Mouse (Mus musculus) testis, adult 2 months (tissue): Measurements from ENCODE around the gene Rnf114. TPM values are rescaled to one million over a fixed set of nuclear protein-coding genes. Genes with fewer than 3 reads are reported as not detected.

ENCODE experiments used
- H3K27ac ChIP-seq: fragments of 200-500 bp; 2 replicates; pipeline ENCODE4 v1.5.1; 2012; ENCODE audit warnings: low read depth, low read length; ENCODE audit not compliant: control insufficient read depth, insufficient read depth
- H3K27me3 ChIP-seq: fragments of 200-500 bp; 2 replicates; pipeline ENCODE4 v1.6.1; 2012; ENCODE audit warnings: mild to moderate bottlenecking, low read length, moderate library complexity; ENCODE audit not compliant: control insufficient read depth, insufficient read depth
- H3K36me3 ChIP-seq: fragments of 200-500 bp; 2 replicates; pipeline ENCODE4 v1.6.1; 2012; ENCODE audit warnings: mild to moderate bottlenecking, low read length; ENCODE audit not compliant: control insufficient read depth, insufficient read depth
- H3K4me1 ChIP-seq: fragments of 200-500 bp; 2 replicates; pipeline ENCODE4 v1.6.1; 2012; ENCODE audit warnings: low read length; ENCODE audit not compliant: control insufficient read depth, insufficient read depth
- H3K4me3 ChIP-seq: fragments of 200-500 bp; 2 replicates; pipeline ENCODE4 v1.5.1; 2012; ENCODE audit warnings: low read depth, mild to moderate bottlenecking, low read length, moderate library complexity, mixed read lengths; ENCODE audit not compliant: control insufficient read depth
- CTCF ChIP-seq: fragments of 200-500 bp; IDR thresholded peaks from 2 replicates; pipeline ENCODE4 v1.5.1; 2012; ENCODE audit warnings: low read depth, mild to moderate bottlenecking, inconsistent platforms, low read length, moderate library complexity; ENCODE audit not compliant: control insufficient read depth, insufficient read depth, insufficient replicate concordance
- POLR2A ChIP-seq: fragments of 200-500 bp; IDR thresholded peaks from 2 replicates; pipeline ENCODE4 v1.6.1; 2012; ENCODE audit warnings: low read depth, mild to moderate bottlenecking, inconsistent platforms, low read length, moderate library complexity; ENCODE audit not compliant: control insufficient read depth
- polyA plus RNA-seq: library from polyadenylated mRNA; depleted of rRNA; stranded (reverse); fragments of >200 nt; gene quantifications from 2 replicates; pipeline ENCODE4 v1.2.3, GENCODE M21; 2012

Rnf114 gene
- polyA plus RNA-seq, 1 experiment, result 69.1 TPM

- Histone ChIP-seq H3K27ac (no peak overlapping the region), H3K36me3 (no peaks in the 10 kb centered on the region; the same call in 1 of the 2 replicates), H3K4me1 (no peaks in the 10 kb centered on the region), H3K27me3 (no peaks in the 10 kb centered on the region), H3K4me3 (no peak overlapping the region)
- no peak for TF ChIP-seq CTCF
- TF ChIP-seq POLR2A, result no peak
These were observed 27.3 kb downstream of the Rnf114 start for GRCm38 (mm10) chr2:167519606-167520252.

DNA sequence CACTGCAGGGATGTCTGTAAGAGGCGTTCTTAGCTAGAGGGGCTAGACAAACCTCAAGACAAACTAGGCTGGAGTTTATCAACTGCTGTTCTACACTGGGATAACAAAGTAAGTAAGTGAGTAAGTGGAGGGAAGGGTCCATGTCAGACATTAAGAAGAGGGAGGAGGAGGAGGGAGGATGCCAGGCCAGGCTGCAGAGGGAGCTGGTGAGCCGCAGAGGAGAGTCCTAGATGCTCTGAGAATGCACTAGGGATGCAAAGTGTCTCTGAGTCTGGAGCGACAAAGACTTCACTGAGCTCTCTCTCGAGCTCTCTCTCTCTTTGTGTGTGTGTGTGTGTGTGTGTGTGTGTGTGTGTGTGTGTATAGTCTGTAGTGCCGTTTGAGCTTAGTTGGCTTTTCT, 35.8 kb downstream of the Rnf114 start:
- TF ChIP-seq POLR2A, result no peak
- TF ChIP-seq CTCF, result peak; percentile 41; the same call in 1 of the 2 replicates
- no peaks in the 10 kb centered on the region for H3K36me3 ChIP-seq
- no peaks in the 10 kb centered on the region; the same call in 1 of the 2 replicates for H3K4me1 ChIP-seq
- H3K27ac ChIP-seq, result no peak overlapping the region
- H3K27me3 ChIP-seq, result no peaks in the 10 kb centered on the region
- H3K4me3 ChIP-seq, result no peak overlapping the region

DNA sequence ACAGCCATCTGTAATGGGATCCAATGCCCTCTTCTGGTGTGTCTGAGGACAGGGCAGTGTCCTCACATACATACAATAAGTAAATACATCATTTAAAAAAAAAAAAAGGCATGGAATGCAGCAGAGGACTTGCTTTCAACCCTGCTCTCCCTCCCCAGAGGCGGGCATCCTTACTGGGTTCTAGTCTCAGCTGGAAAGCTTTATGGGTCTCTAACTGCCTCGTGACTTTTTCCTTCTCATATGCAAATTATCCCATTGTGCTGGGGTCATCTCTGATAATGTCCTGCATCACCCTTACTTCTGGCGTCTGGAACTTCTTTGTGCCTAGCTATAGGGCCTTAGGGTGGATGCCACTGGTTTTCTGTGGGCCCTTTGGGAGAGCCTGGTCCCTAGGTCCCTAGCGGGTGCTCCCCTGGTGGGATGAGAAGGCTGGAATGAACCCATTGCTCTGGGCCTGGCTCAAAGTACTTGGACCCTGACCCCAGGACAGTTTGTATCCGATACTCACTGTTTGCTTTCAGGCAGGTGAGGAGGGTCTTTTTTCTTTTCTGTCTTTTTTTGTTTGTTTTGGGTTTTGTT, 37.6 kb downstream of the Rnf114 start:
- TF ChIP-seq POLR2A, result no peak
- no peak for TF ChIP-seq CTCF
- H3K27me3 ChIP-seq, result no peaks in the 10 kb centered on the region
- H3K27ac ChIP-seq, result no peak overlapping the region
- H3K36me3 ChIP-seq, result no peaks in the 10 kb centered on the region
- H3K4me3 ChIP-seq, result no peak overlapping the region
- H3K4me1 ChIP-seq, result no peaks in the 10 kb centered on the region; the same call in 1 of the 2 replicates

- no peak for TF ChIP-seq CTCF
- no peak for TF ChIP-seq POLR2A
- Histone ChIP-seq H3K4me3 (no peak overlapping the region), H3K27ac (no peak overlapping the region), H3K4me1 (no peaks in the 10 kb centered on the region; the same call in 1 of the 2 replicates), H3K36me3 (no peaks in the 10 kb centered on the region), H3K27me3 (no peaks in the 10 kb centered on the region)
These were observed 38.1 kb downstream of the Rnf114 start for GRCm38 (mm10) chr2:167530536-167530935.

- peak; percentile 84 for TF ChIP-seq CTCF
- TF ChIP-seq POLR2A, result no peak
- Histone ChIP-seq H3K27me3 (no peaks in the 10 kb centered on the region), H3K27ac (no peak overlapping the region), H3K36me3 (no peaks in the 10 kb centered on the region), H3K4me3 (no peak overlapping the region), H3K4me1 (peaks cover 7% of the 10 kb centered on the region)
These were observed 39.7 kb downstream of the Rnf114 start for GRCm38 (mm10) chr2:167532131-167532530.

- Histone ChIP-seq H3K27me3 (no peaks in the 10 kb centered on the region), H3K4me3 (no peak overlapping the region), H3K36me3 (no peaks in the 10 kb centered on the region), H3K27ac (no peak overlapping the region), H3K4me1 (peaks cover 15% of the 10 kb centered on the region)
- TF ChIP-seq POLR2A, result no peak
These were observed 41.4 kb downstream of the Rnf114 start for GRCm38 (mm10) chr2:167533880-167534279.

DNA sequence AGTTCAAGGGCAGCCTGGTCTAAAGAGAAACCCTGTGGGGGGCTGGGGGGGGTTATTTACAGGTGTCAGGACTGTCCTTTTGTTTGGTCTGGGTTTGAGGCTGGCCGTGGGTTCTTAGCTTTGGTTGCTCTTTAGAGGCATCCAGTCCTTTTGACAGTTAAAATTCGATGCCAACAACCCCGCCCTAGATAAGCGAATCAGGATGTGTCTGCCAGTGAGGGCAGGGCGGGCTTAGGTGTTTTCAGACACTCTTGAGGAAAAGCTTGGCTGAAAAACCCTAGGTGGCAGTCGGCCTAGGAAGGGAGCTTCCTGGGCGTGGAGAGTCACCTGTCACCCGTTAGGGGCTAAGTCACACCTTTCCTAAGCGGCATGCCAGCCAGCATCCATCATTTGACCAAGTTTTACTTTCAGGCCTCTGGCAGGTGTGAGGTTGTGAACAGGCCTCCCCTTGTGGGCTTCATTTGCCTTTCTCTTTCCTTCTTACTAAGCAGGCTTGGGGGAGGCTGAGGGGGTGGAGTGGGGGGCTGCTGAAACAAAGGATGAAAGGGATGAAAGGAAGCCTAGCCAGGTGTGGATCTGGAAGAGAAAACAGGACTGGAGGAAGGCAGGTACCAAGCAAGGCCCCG, 44.0 kb downstream of the Rnf114 start:
- Histone ChIP-seq H3K36me3 (no peaks in the 10 kb centered on the region; the same call in none of the 2 replicates), H3K4me1 (peaks cover 26% of the 10 kb centered on the region), H3K27me3 (no peaks in the 10 kb centered on the region), H3K4me3 (no peak overlapping the region), H3K27ac (no peak overlapping the region)
- no peak for TF ChIP-seq CTCF
- no peak for TF ChIP-seq POLR2A
